Mouse (Mus musculus) stomach, postnatal 0 days (tissue): ENCODE data around the gene Cdca3.

ENCODE experiments used
- CTCF ChIP-seq: IDR thresholded peaks from 2 replicates; pipeline ENCODE4 v1.5.1; 2016; ENCODE audit warnings: antibody characterized with exemption, low read depth, mild to moderate bottlenecking, moderate library complexity
- EP300 ChIP-seq: optimal IDR thresholded peaks from 2 replicates; pipeline ENCODE3; 2016; ENCODE audit warnings: antibody characterized with exemption

GRCm38 (mm10) chr6:124856916-124857839, 27.8 kb downstream of the Cdca3 start, which contains the start of gene P3h3:
- TF ChIP-seq CTCF: peak; percentile 83
- TF ChIP-seq EP300: no peak
